ENCODE assay signal across 13 mouse cellular contexts in genomic region chr8:77536821-77537220, GRCm38 (mm10).
"Had no signal": no experiment of that assay in that cellular context is flagged by ENCODE, and none has a peak within 500 bp of the region (broad histone marks: within the 10 kb centered on the region; RNA-seq: fewer than 3 reads in every experiment).

No protein-coding gene starts in this region.

- DNase-seq: liver, embryonic 13.5 days; liver, postnatal 0 days; lung, adult 2 months; lung, postnatal 14 days; lung, postnatal 4 days; retina, postnatal 1 day; right cerebral cortex, adult 18-20 months; right cerebral cortex, postnatal 25 days; right cerebral cortex, postnatal 4 days; spleen, adult 18-20 months; thymus, adult 18-20 months; thymus, postnatal 14 days; thymus, postnatal 36 days had no signal
